Mouse (Mus musculus): ENCODE results near the gene Nudt4.

Gene Nudt4

DNA sequence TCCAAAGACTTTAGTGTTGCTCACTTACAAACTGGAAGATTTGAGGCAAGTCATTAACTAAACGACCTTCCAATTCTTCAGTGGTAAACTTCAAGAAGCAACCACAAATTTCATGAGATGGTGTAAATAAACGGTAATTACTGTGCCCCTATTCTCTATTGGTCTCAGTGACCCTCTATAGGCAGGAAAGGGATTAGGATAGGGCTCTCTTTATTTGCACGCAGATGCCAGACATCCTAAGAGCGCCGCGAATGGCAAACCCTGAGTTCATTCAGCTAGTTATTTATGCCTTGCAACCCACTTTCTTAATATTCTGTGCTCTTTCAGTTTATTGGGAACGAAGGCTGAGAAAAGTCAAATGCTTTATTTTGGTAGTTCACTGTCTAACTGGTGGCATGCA, 62.9 kb downstream of the Nudt4 start:
- DNase-seq (ENCODE audit: low read depth, low spot score), result no peak

Measured in retina, postnatal 7 days (tissue).